Mouse (Mus musculus) intestine, postnatal 0 days (tissue): ENCODE data around the gene Tmem263. TPM values are rescaled to one million over a fixed set of nuclear protein-coding genes. Genes with fewer than 3 reads are reported as not detected.

Source experiments
- ATAC-seq: fragments of 200-750 bp; cut with Nextera tagmentation; 2 replicates; pipeline ENCODE4 v1.8.0; 2017; ENCODE audit warnings: mild to moderate bottlenecking, moderate TSS enrichment, moderate library complexity
- H3K27ac ChIP-seq: fragments of 300-500 bp; sonication (generic); 2 replicates; pipeline ENCODE4 v1.5.1; 2014; ENCODE audit warnings: mild to moderate bottlenecking, low read depth, low read length, moderate library complexity
- H3K27me3 ChIP-seq: fragments of 300-500 bp; sonication (generic); replicated peaks from 2 replicates; pipeline ENCODE4 v1.6.1; 2014; ENCODE audit warnings: low read length, mixed read lengths; ENCODE audit not compliant: control insufficient read depth, insufficient read depth
- H3K36me3 ChIP-seq: fragments of 300-500 bp; sonication (generic); 2 replicates; pipeline ENCODE4 v1.6.1; 2014; ENCODE audit warnings: mild to moderate bottlenecking, moderate library complexity; ENCODE audit not compliant: control insufficient read depth, insufficient read depth
- H3K4me1 ChIP-seq: fragments of 300-500 bp; sonication (generic); replicated peaks from 2 replicates; pipeline ENCODE4 v1.6.1; 2014; ENCODE audit warnings: antibody characterized with exemption, low read length, mixed read lengths; ENCODE audit not compliant: control insufficient read depth, insufficient read depth
- H3K4me2 ChIP-seq: fragments of 300-500 bp; sonication (generic); replicated peaks from 2 replicates; pipeline ENCODE4 v1.6.1; 2014; ENCODE audit warnings: low read depth, mild to moderate bottlenecking, moderate library complexity
- H3K4me3 ChIP-seq: fragments of 300-500 bp; sonication (generic); 2 replicates; pipeline ENCODE4 v1.5.1; 2014; ENCODE audit warnings: low read depth, low read length
- H3K9ac ChIP-seq: fragments of 300-500 bp; sonication (generic); 2 replicates; pipeline ENCODE4 v1.6.1; 2014; ENCODE audit warnings: mild to moderate bottlenecking, low read depth, low read length
- H3K9me3 ChIP-seq: fragments of 300-500 bp; sonication (generic); 2 replicates; pipeline ENCODE4 v1.6.1; 2016; ENCODE audit warnings: mixed run types; ENCODE audit not compliant: control insufficient read depth
- CTCF ChIP-seq: sonication (generic); IDR thresholded peaks from 2 replicates; pipeline ENCODE4 v1.5.1; 2016; ENCODE audit warnings: low read depth, mild to moderate bottlenecking, control low read depth, antibody characterized with exemption, moderate library complexity
- WGBS: fragments of 180-500 bp; shearing (Covaris S2); extraction: QIAGEN DNeasy Blood & Tissue Kit; methylation state at CpG from one replicate; pipeline ENCODE4 v1.1.7; 2014; 5-methylcytosine and 5-hydroxymethylcytosine counted together
- polyA plus RNA-seq: library from polyadenylated mRNA; unstranded; fragments of >200 nt; fragmentation: Nextera tagmentation; extraction: Ambion mirVana; gene quantifications from 2 replicates; pipeline ENCODE4 v1.2.1, GENCODE M21; 2015

Tmem263 gene
- polyA plus RNA-seq, 1 experiment from 2014 or later, result 43.2 TPM

- no peaks in the 10 kb centered on the region for H3K9me3 ChIP-seq
- no peak overlapping the region for H3K27ac ChIP-seq
- peaks cover 30% of the 10 kb centered on the region for H3K36me3 ChIP-seq
- H3K4me3 ChIP-seq, result no peak overlapping the region
- ATAC-seq, result no peak
- H3K9ac ChIP-seq, result no peak overlapping the region
- WGBS, result 87% methylated on average over 5 of the region's 5 CpGs
- no peaks in the 10 kb centered on the region for H3K4me1 ChIP-seq
- no peak for TF ChIP-seq CTCF
- no peak overlapping the region for H3K4me2 ChIP-seq
- H3K27me3 ChIP-seq, result no peaks in the 10 kb centered on the region
Measured at GRCm38 (mm10) chr10:85149226-85149625, 46.8 kb downstream of the Tmem263 start.

DNA sequence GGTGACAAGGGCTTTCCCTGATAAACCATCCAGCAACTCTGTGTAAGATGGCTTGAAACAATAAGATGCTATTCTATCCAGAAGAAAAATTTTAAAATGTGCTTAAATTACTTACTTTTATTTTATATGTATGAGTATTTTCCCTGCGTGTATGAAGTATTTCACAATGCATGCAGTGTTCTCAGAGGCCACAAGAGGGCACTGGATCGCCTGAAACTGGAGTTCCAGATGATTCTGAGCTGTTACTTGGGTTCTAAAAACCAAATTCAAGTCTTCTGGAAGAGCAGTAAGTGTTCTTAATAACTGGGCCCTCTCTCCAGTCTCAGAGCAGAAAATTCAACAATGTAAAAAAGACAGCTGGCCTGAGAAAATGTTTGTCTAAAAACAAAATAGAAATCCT is 51.8 kb downstream of the Tmem263 start:
- peak; percentile 86 for TF ChIP-seq CTCF
- H3K4me2 ChIP-seq, result no peak overlapping the region
- no peak overlapping the region for H3K9ac ChIP-seq
- no peaks in the 10 kb centered on the region for H3K9me3 ChIP-seq
- H3K4me1 ChIP-seq, result no peaks in the 10 kb centered on the region
- no peak for ATAC-seq
- H3K36me3 ChIP-seq, result 0 out of 2 replicates have a peak, but pooled peaks cover 3% of the 10 kb centered on the region
- WGBS, result 9% methylated on average over 2 of the region's 2 CpGs
- H3K27ac ChIP-seq, result no peak overlapping the region
- H3K4me3 ChIP-seq, result no peak overlapping the region
- H3K27me3 ChIP-seq, result no peaks in the 10 kb centered on the region

GRCm38 (mm10) chr10:85157451-85157850 is 55.0 kb downstream of the Tmem263 start:
- H3K4me3 ChIP-seq, result no peak overlapping the region
- WGBS, result 87% methylated on average over 7 of the region's 7 CpGs
- peaks cover 7% of the 10 kb centered on the region; the same call in 1 of the 2 replicates for H3K4me1 ChIP-seq
- TF ChIP-seq CTCF, result no peak
- H3K9me3 ChIP-seq, result no peaks in the 10 kb centered on the region
- H3K36me3 ChIP-seq, result no peaks in the 10 kb centered on the region
- no peak overlapping the region for H3K4me2 ChIP-seq
- no peaks in the 10 kb centered on the region for H3K27me3 ChIP-seq
- no peak for ATAC-seq
- no peak overlapping the region for H3K27ac ChIP-seq
- no peak overlapping the region for H3K9ac ChIP-seq

DNA sequence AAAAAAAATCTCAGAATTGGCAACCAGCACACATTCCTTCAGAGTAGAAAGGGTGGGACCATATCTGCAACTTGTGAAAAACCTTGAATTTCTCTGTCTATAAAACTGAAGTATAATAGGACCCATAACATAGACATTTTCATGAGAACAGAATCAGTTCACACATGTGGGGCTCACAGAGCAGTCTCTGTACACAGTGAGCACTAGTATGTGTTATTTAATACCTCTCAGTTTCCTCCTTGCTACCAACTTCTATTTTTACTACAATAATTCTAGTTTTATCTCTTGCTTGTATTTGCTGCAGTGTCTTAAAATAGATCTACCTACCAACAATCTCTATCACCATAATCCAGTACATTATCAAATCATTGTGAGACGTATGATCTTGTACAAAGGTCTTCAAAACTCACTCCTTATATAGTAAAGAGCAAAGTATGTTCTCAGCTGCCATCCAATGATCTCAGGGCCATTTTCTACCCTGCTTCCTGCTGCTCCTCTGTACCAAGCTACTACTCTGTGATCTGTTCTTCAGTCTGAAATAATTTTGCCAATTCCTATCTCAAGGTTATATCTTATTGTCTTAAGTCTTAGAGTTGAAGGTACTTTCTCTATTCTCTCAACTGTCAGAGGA is 57.7 kb downstream of the Tmem263 start:
- no peaks in the 10 kb centered on the region for H3K36me3 ChIP-seq
- peak overlapping the region; percentile 50; the same call in 1 of the 2 replicates for H3K27ac ChIP-seq
- H3K9me3 ChIP-seq, result no peaks in the 10 kb centered on the region
- TF ChIP-seq CTCF, result no peak
- peaks cover 7% of the 10 kb centered on the region; the same call in 1 of the 2 replicates for H3K4me1 ChIP-seq
- no peak overlapping the region for H3K9ac ChIP-seq
- no peaks in the 10 kb centered on the region for H3K27me3 ChIP-seq
- 22% methylated on average over 1 of the region's 1 CpGs for WGBS
- H3K4me2 ChIP-seq, result no peak overlapping the region
- H3K4me3 ChIP-seq, result no peak overlapping the region
- ATAC-seq, result peak; percentile 80

DNA sequence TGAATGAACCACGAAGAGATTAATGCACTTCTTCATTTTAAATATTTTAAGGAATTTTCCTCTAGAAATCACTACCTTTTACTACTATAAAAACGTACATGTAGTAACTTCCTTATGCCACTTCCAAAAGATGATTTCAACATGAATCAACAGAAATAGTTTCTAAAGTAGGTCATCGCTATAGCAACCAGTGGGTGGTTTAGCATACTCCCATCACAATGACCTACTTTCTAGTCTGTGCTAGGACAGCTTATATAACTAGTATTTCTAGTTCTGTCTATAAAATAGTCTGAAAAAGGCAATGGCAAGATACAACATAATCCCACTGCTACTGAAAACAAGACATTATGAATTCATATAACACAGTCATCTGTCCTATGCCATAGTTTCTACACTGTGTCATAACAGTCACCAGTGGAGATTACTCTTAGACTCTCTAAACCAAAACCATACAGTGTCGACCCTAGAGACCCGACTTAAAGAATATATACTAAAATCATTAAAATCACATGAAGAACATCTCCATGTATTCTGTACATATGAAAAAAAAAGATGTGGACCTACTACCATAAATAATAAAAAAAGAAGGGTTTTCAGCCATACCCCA is 59.4 kb downstream of the Tmem263 start:
- Histone ChIP-seq H3K4me2 (no peak overlapping the region), H3K4me1 (peaks cover 7% of the 10 kb centered on the region; the same call in 1 of the 2 replicates), H3K4me3 (no peak overlapping the region), H3K27ac (no peak overlapping the region), H3K9me3 (no peaks in the 10 kb centered on the region), H3K27me3 (no peaks in the 10 kb centered on the region), H3K9ac (no peak overlapping the region), H3K36me3 (no peaks in the 10 kb centered on the region)
- peak; percentile 58; the same call in 1 of the 2 replicates for ATAC-seq
- WGBS, result 61% methylated on average over 5 of the region's 5 CpGs
- TF ChIP-seq CTCF, result no peak

GRCm38 (mm10) chr10:85164791-85165190 is 62.4 kb downstream of the Tmem263 start:
- 93% methylated on average over 13 of the region's 13 CpGs for WGBS
- no peak for TF ChIP-seq CTCF
- H3K36me3 ChIP-seq, result no peaks in the 10 kb centered on the region
- H3K4me3 ChIP-seq, result no peak overlapping the region
- no peak overlapping the region for H3K27ac ChIP-seq
- H3K4me2 ChIP-seq, result no peak overlapping the region
- no peaks in the 10 kb centered on the region for H3K9me3 ChIP-seq
- no peak overlapping the region for H3K9ac ChIP-seq
- H3K4me1 ChIP-seq, result peaks cover 7% of the 10 kb centered on the region; the same call in 1 of the 2 replicates
- no peak for ATAC-seq
- no peaks in the 10 kb centered on the region for H3K27me3 ChIP-seq
